Mouse (Mus musculus) ES-Bruce4 (cell line): ENCODE measurements around the gene Usp44.

ENCODE experiments used
- CTCF ChIP-seq: IDR thresholded peaks from one replicate; pipeline ENCODE4 v1.8.1; 2011; ENCODE audit warnings: low read depth, low read length
- EP300 ChIP-seq: IDR thresholded peaks from 2 replicates; pipeline ENCODE4 v1.6.1; 2011; ENCODE audit warnings: low read depth, low read length; ENCODE audit not compliant: insufficient read depth
- POLR2A ChIP-seq: IDR thresholded peaks from one replicate; pipeline ENCODE4 v1.8.1; 2011; ENCODE audit warnings: low read length; ENCODE audit not compliant: insufficient read depth

DNA sequence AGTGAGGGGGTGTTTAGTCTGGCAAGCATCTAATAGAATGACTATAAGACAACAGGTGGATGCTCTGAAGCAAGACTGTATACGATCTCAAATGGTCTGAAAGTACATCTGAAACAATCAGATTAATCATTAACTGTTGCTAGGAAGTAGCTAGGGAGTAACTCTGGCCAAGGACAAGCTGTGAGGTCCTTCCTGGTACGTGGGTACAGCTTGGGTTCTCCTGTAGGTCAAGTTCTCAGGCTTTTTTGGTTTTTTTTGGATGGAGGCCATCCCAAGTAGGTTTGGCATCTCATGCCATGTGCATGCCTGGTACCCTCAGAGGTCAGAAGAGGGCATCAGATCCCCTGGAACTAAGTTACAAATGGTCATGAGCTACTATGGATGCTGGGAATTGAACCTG lies 67.9 kb downstream of the Usp44 start:
- TF ChIP-seq CTCF (no peak), POLR2A (no peak), EP300 (no peak)
